Mouse (Mus musculus) lung, postnatal 25 days (tissue): ENCODE results near the gene Sf3b5.

Source experiments
- DNase-seq: peaks from one replicate; pipeline ENCODE4 v3.0.0; 2022; ENCODE audit warnings: low spot score

Gene Sf3b5

GRCm38 (mm10) chr10:13005043-13005442 lies at the start of gene Sf3b5:
Gene Sf3b5, plus strand, starts transcription at chr10:13005343.
- DNase-seq, result no peak

GRCm38 (mm10) chr10:12955831-12956230 lies 49.3 kb upstream of the Sf3b5 start:
- no peak for DNase-seq

GRCm38 (mm10) chr10:12957271-12957670 lies 47.9 kb upstream of the Sf3b5 start:
- no peak for DNase-seq

GRCm38 (mm10) chr10:12961546-12961945 lies 43.6 kb upstream of the Sf3b5 start:
- no peak for DNase-seq

GRCm38 (mm10) chr10:12962238-12962637 lies 42.9 kb upstream of the Sf3b5 start:
- no peak for DNase-seq

GRCm38 (mm10) chr10:12963362-12964147 lies 41.6 kb upstream of the Sf3b5 start:
- peak; percentile 24 for DNase-seq

GRCm38 (mm10) chr10:12964151-12965075 lies 40.7 kb upstream of the Sf3b5 start, which contains the start of gene Stx11:
Gene Stx11, minus strand, starts transcription at chr10:12964298.
- DNase-seq, result peak; percentile 57

GRCm38 (mm10) chr10:12965669-12966180 lies 39.4 kb upstream of the Sf3b5 start:
- no peak for DNase-seq

- DNase-seq, result no peak
These were observed 30.6 kb upstream of the Sf3b5 start for GRCm38 (mm10) chr10:12974572-12974971.

GRCm38 (mm10) chr10:12975461-12975860 lies 29.7 kb upstream of the Sf3b5 start:
- DNase-seq, result no peak

- no peak for DNase-seq
These were observed 29.2 kb upstream of the Sf3b5 start for GRCm38 (mm10) chr10:12975957-12976356.

- no peak for DNase-seq
These were observed 28.6 kb upstream of the Sf3b5 start for GRCm38 (mm10) chr10:12976552-12976951.

- peak; percentile 50 for DNase-seq
These were observed 27.3 kb upstream of the Sf3b5 start for GRCm38 (mm10) chr10:12977787-12978212.

GRCm38 (mm10) chr10:12981071-12981470 lies 24.1 kb upstream of the Sf3b5 start:
- DNase-seq, result peak; percentile 16

- DNase-seq, result no peak
These were observed 21.6 kb upstream of the Sf3b5 start for GRCm38 (mm10) chr10:12983516-12983915.

- DNase-seq, result no peak
These were observed 20.1 kb upstream of the Sf3b5 start for GRCm38 (mm10) chr10:12985028-12985427.

- no peak for DNase-seq
These were observed 18.7 kb upstream of the Sf3b5 start for GRCm38 (mm10) chr10:12986485-12986884.

GRCm38 (mm10) chr10:12986943-12987342 lies 18.2 kb upstream of the Sf3b5 start:
- DNase-seq, result no peak

- DNase-seq, result no peak
These were observed 13.2 kb upstream of the Sf3b5 start for GRCm38 (mm10) chr10:12991953-12992352.

- no peak for DNase-seq
These were observed 11.6 kb upstream of the Sf3b5 start for GRCm38 (mm10) chr10:12993411-12994039.

- peak; percentile 88 for DNase-seq
These were observed 8.2 kb upstream of the Sf3b5 start for GRCm38 (mm10) chr10:12996736-12997477.
